Mouse (Mus musculus) fibroblast of lung, adult 2 months (primary cell): ENCODE results near the gene Kctd11.

Experiments used
- DNase-seq: peaks from one replicate; pipeline ENCODE4 v3.0.0-alpha.2; 2011; ENCODE audit warnings: low read depth

The Kctd11 gene

DNA sequence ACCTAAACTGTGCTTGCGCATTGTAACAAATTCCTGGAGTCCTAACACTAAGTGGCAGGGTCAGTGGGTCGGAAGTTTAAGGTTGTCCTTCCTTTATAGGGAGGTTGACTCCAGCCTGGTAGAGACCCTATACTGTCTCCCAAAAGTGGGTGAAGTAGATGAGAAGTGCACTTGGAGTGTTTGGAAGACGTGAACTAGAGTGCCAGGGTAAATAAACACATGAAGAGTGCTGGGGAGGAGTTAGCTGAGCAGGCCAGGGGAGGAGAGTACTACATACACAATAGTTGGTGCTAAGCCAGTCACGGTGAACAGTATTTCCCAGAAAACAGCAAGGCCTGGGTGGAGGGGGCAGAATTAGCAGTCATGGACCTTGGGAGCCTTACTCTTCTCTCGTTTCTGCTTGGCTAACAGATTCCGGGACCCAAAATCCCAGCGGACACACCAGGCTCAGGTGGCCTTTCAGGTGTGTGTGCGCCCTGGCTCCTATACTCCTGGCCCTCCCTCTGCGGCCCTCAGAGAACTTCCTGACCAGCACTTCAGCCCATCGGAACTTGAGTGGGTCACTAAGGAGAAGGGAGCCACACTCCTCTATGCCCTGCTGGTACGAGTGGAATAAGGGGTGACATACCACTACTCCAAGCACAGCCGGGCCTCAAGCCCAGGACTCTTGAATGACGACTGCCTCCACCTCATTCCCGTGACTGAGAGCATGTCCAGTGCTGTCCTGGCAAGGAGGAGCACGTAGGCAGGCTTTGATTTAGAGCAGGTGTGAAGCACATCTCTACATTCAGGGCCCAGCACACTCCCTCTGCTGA is 31.7 kb upstream of the Kctd11 start:
- DNase-seq = no peak

- no peak for DNase-seq
These were observed 30.5 kb upstream of the Kctd11 start for GRCm38 (mm10) chr11:69911701-69912100.

DNA sequence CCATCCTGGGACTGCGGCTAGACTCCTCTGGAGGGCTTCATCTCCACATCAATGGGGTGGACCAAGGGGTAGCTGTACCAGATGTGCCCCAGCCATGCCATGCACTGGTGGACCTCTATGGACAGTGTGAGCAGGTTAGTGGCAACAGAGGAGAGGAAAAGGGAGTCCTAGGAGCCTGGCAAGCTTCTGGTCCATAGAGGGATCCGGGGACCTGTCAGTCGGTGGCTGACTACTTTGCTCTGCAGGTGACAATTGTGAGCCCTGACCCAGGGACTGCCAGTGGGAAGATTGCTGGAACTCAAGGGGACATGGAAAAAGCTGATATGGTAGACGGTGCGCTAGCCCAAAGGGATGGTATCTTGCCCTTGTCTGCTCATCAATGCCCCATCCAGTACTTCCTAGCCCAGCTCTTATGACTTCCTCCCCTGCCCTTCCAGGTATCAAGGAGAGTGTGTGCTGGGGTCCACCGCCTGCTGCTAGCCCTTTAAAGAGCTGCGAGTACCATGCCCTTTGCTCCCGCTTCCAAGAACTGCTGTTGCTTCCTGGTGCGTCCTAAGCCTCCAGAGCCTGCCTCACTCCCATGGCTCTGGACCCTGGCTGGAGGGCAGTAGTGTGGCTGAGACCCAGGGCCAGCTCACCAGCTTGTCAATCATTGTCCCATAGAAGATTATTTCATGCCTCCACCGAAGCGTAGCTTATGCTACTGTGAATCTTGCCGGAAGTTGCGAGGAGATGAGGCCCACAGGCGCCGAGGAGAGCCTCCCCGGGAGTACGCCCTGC is 29.8 kb upstream of the Kctd11 start:
- DNase-seq = no peak

- DNase-seq = no peak
These were observed 29.0 kb upstream of the Kctd11 start for GRCm38 (mm10) chr11:69910177-69910576.

GRCm38 (mm10) chr11:69909174-69909573 is 28.0 kb upstream of the Kctd11 start:
- no peak for DNase-seq

DNA sequence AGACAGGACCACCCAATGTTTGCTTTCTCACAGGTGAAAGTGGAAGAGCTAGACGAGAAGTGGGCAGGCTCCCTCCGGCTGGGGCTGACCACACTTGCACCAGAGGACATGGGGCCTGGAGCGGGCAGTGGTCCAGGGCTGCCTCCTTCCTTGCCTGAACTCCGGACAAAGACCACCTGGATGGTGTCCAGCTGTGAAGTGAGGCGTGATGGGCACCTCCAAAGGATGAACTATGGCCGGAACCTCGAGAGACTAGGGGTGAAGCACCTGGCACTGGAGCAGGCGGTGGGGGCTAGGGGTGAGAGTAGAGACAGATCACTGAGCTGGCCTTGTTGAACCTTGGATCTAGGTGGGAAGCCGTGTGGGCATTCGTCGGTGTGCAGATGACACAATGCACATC is 27.4 kb upstream of the Kctd11 start:
- no peak for DNase-seq

DNA sequence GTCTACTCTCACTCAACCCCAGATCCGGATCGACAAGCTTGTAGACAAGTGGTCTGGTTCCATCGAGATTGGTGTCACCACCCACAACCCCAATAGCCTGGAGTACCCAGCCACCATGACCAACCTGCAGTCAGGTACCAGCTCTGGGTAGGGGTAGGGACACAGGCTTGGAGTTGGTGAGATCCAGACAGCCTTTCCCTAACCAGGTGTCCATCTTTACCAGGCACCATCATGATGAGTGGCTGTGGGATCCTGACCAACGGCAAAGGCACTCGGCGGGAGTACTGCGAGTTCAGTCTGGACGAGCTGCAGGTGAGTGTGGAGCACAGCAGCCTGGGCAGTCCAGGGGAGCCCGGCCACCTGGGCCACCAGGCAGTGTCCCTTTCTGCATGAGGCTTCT is 23.1 kb upstream of the Kctd11 start:
- DNase-seq = no peak

GRCm38 (mm10) chr11:69902972-69903371 is 21.8 kb upstream of the Kctd11 start:
- DNase-seq = no peak

- DNase-seq = no peak
These were observed 20.8 kb upstream of the Kctd11 start for GRCm38 (mm10) chr11:69901993-69902392.

GRCm38 (mm10) chr11:69901406-69901846 is 20.2 kb upstream of the Kctd11 start:
- DNase-seq = peak; percentile 94

GRCm38 (mm10) chr11:69900471-69901405 is 19.5 kb upstream of the Kctd11 start, which contains the start of the genes 2810408A11Rik and Neurl4:
Gene 2810408A11Rik, minus strand, starts transcription at chr11:69900987.
Gene Neurl4, plus strand, starts transcription at chr11:69901072.
- peak; percentile 82 for DNase-seq

DNA sequence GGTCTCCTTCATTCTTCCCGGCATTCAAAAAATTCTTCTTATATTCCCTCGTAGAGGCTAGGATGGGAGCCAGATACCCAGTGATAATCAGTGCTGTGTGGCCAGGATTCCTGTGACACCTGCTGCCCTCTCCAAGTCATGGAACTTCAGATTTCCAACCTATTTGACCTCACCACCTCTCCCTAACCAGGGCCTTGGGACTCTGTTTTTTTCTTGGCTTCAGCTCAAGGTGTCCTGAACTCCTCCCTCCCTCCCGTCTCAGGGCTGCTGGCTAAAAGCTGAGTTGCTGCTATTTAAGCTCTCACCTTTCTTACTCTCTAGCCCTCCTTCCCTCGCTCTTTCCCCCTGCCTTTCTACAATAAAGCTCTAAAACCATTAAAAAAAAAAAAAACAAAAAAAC is 18.7 kb upstream of the Kctd11 start:
- no peak for DNase-seq

GRCm38 (mm10) chr11:69895291-69895690 is 14.1 kb upstream of the Kctd11 start, which contains the start of gene Acap1:
Gene Acap1, minus strand, starts transcription at chr11:69895539.
- DNase-seq = no peak

DNA sequence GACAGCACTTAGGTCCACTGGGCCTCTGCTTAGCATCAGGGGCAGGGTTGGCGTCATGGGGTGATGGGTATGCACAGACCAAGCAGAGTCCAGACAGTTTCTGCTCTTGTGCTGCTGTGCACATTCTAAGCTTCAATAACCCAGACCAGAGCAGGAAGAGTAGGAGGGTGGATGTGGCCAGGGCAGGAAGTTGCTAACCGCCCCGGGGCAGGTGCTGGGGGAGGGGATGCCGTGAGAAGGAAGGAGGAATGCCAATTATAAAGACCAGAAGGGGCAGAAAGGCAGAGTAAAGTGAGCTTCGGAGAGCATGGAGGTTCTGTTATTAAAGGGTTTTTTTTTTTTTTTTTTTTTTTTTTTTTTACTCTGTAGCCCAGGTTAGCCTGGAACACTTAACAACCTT is 13.5 kb upstream of the Kctd11 start:
- no peak for DNase-seq

- DNase-seq = no peak
These were observed 10.3 kb upstream of the Kctd11 start for GRCm38 (mm10) chr11:69891482-69891881.

GRCm38 (mm10) chr11:69886907-69887635 is 5.9 kb upstream of the Kctd11 start:
- no peak for DNase-seq

DNA sequence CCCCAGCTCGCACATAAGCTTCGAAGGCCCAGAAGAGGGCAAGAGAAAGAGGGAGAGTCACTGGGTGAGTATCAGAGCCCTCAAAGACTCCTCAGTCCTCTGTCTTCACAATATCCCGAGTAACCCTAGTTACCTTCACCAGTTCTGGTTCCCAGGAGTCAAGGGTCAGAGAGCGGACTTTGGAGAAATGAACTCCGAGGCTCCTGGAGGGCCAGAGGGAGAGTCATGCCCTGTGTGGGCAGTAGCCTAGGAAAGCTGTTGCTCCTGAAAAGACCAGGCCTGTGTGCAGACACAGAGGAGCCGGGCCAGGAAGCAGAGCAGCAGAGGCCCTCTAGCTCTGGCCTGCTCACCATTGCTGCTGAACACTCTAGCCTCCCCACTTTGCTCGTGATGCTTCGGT is 3.5 kb upstream of the Kctd11 start:
- DNase-seq = no peak

GRCm38 (mm10) chr11:69884240-69884639 is 3.0 kb upstream of the Kctd11 start:
- DNase-seq = no peak

GRCm38 (mm10) chr11:69883527-69884151 is 2.4 kb upstream of the Kctd11 start:
- no peak for DNase-seq

- no peak for DNase-seq
These were observed 1.9 kb upstream of the Kctd11 start for GRCm38 (mm10) chr11:69883066-69883465.
